Mouse (Mus musculus): ENCODE results near the gene Ldb2.

DNA sequence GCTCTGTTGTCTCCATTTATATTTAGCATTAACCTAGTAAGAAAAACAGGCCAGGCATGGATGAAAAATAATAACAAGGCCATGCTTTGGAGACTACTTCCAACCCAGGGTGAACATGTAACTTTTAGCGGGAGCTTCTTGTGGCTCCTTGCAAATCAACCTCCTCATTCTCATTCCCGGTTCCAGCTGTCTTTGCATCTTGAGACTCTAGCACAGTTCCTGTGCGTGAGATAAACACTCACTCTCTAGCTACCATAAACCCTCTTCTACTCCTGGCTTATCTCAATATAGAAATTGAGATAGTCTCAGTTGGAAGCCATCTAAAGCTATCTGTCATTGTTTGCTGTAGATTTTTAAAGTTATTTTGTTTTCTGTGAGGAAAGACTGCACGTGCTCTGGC, 20.1 kb downstream of the Ldb2 start:
- no peak for TF ChIP-seq CTCF (IDR thresholded peaks at IDR 0.05; ENCODE audit: low read depth)
- TF ChIP-seq EP300 (IDR thresholded peaks at IDR 0.05; ENCODE audit: low read depth): no peak

All from liver, postnatal 0 days (tissue).